Mouse (Mus musculus): ENCODE measurements around the gene Itm2b. TPM values are rescaled to one million over a fixed set of nuclear protein-coding genes. Genes with fewer than 3 reads are reported as not detected.

The Itm2b gene
- total and polyA plus RNA-seq, 2 experiments, result 967 to 1,187 TPM

DNA sequence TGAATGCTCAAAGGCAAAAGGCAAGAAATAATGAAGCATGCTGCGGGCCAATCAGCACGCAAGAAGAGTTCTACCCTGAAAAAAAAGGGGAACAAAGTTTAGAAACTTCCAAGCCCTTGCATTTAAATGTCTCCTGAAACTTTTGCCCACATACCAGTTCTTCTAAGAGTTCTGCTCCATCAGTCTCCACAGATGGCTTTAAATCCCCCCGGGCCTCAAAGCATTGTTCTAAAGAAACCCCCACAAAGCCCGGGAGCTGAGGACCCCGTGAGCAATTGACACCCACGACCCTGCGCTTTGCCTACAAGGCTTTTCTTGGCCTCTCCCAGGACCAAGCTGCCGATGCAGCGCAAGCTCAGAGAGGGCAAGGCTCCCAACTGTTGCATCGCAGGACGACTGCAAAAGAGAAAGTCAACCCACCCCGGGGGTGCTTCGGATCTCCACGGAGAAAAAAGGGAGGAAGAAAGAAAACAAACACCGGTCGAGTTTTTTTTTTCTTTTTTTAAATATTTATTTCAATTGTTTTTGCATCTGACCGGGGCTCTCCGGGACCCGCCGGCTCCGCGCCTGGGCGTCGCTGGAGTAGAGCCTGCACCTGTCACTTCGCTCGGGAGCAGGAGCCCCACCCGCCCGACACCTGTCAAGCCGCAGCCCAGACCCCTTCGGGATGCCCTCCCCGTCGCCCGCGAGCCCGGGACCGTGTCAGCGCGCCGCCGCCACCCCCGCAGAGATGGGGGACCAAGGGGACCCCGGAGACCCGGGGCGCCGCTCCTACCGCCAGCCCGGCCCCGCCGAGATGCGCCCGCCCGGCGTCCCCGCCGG is 60.2 kb downstream of the Itm2b start:
- peaks cover 4% of the 10 kb centered on the region; the same call in 1 of the 2 replicates for H3K4me1 ChIP-seq (ENCODE audit: control insufficient read depth, insufficient read depth, low read length)
- peak overlapping the region; percentile 69 for H3K4me3 ChIP-seq (ENCODE audit: insufficient read depth, low read depth, low read length)
- H3K27ac ChIP-seq (replicated peaks; ENCODE audit: insufficient read depth, low read depth, low read length), result peak overlapping the region; percentile 20
- no peaks in the 10 kb centered on the region; the same call in 1 of the 2 replicates for H3K36me3 ChIP-seq (ENCODE audit: control insufficient read depth, insufficient read depth, low read length)
- peaks cover 4% of the 10 kb centered on the region; the same call in 1 of the 2 replicates for H3K79me2 ChIP-seq (ENCODE audit: control insufficient read depth, insufficient read depth, low read length)
- TF ChIP-seq POLR2A (IDR thresholded peaks at IDR 0.05; ENCODE audit: extremely low read depth, insufficient read depth, low read length), result no peak
- TF ChIP-seq CTCF (IDR thresholded peaks at IDR 0.05; ENCODE audit: low read depth, low read length), result no peak
- DNase-seq (ENCODE audit: extremely low read depth, low read depth, low spot score), result no peak
- 2% methylated on average over 55 of the region's 55 CpGs for WGBS
- H3K27me3 ChIP-seq (ENCODE audit: control insufficient read depth, insufficient read depth, low read length), result no peaks in the 10 kb centered on the region
- H3K9ac ChIP-seq (ENCODE audit: low read depth, low read length), result peak overlapping the region; percentile 99

DNA sequence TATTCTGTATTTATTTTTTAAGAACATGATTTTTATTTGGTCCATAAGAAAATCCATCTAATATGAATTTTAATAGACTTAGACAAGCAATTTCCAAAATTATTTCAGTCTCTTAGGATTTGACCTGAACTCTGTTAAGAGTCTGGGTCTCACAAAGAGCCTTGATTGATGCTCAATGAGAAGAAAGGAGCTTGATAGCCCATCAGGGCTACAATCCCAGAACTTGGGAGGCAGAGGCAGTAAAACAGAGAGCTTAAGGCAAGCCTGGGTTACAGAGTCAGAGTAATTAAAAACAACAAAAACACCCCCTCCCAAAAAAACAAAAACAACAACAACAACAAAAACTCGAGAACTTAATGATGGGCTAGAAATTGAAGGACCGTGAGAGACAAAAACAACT is 61.1 kb downstream of the Itm2b start:
- H3K4me1 ChIP-seq (ENCODE audit: control insufficient read depth, insufficient read depth, low read length), result peaks cover 4% of the 10 kb centered on the region; the same call in 1 of the 2 replicates
- H3K27ac ChIP-seq (replicated peaks; ENCODE audit: insufficient read depth, low read depth, low read length), result no peak overlapping the region
- H3K36me3 ChIP-seq (ENCODE audit: control insufficient read depth, insufficient read depth, low read length), result no peaks in the 10 kb centered on the region; the same call in 1 of the 2 replicates
- no peak overlapping the region for H3K4me3 ChIP-seq (ENCODE audit: insufficient read depth, low read depth, low read length)
- H3K27me3 ChIP-seq (ENCODE audit: control insufficient read depth, insufficient read depth, low read length), result no peaks in the 10 kb centered on the region
- TF ChIP-seq CTCF (IDR thresholded peaks at IDR 0.05; ENCODE audit: low read depth, low read length) (no peak), POLR2A (IDR thresholded peaks at IDR 0.05; ENCODE audit: extremely low read depth, insufficient read depth, low read length) (no peak)
- WGBS, result 94% methylated on average over 2 of the region's 2 CpGs
- DNase-seq (ENCODE audit: extremely low read depth, low read depth, low spot score), result no peak
- peaks cover 4% of the 10 kb centered on the region; the same call in 1 of the 2 replicates for H3K79me2 ChIP-seq (ENCODE audit: control insufficient read depth, insufficient read depth, low read length)
- H3K9ac ChIP-seq (ENCODE audit: low read depth, low read length), result no peak overlapping the region

DNA sequence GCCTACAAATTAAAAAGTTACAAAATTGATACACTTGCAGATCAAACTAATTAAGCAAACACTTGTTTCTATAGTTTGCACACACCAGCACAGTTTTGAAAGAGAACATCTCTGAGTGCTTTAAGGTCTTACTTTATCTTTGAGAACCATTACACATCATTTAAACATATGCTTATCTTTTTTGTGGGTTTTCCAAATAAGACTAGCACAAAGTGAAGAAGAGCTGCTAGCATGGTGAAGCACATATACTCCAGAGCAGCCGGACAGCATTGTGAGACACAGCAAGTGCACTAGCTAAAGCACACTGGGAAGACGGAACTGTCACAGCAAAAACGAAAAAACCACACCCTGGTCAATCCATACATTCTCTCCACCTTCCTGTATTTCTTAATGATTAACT is 62.9 kb downstream of the Itm2b start:
- H3K9ac ChIP-seq (ENCODE audit: low read depth, low read length), result no peak overlapping the region

DNA sequence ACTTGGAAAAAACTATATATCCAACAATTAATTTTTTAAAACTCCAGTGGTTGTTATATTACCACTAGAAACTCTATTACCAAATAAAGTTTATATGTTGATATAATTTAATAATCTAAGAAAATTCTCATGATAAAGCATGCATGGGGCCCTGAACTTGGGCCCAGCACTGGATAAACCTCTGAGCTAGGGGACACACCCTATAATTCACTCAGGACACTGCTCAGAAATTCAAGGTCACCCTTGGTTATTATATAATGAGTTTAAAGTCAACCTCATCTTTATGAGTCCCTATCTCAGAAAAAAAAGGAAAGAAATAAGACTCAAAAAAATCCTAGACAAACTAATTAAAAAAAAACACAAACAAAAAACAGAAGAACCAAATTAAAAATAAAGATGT is 68.2 kb downstream of the Itm2b start:
- TF ChIP-seq CTCF (IDR thresholded peaks at IDR 0.05; ENCODE audit: low read depth, low read length) (no peak), POLR2A (IDR thresholded peaks at IDR 0.05; ENCODE audit: extremely low read depth, insufficient read depth, low read length) (no peak)
- Histone ChIP-seq H3K27me3 (ENCODE audit: control insufficient read depth, insufficient read depth, low read length) (no peaks in the 10 kb centered on the region), H3K36me3 (ENCODE audit: control insufficient read depth, insufficient read depth, low read length) (no peaks in the 10 kb centered on the region; the same call in 1 of the 2 replicates), H3K4me3 (ENCODE audit: insufficient read depth, low read depth, low read length) (no peak overlapping the region), H3K27ac (replicated peaks; ENCODE audit: insufficient read depth, low read depth, low read length) (no peak overlapping the region), H3K79me2 (ENCODE audit: control insufficient read depth, insufficient read depth, low read length) (peaks cover 8% of the 10 kb centered on the region; the same call in 1 of the 2 replicates), H3K9ac (ENCODE audit: low read depth, low read length) (no peak overlapping the region), H3K4me1 (ENCODE audit: control insufficient read depth, insufficient read depth, low read length) (peaks cover 1% of the 10 kb centered on the region; the same call in 1 of the 2 replicates)
- DNase-seq (ENCODE audit: extremely low read depth, low read depth, low spot score), result no peak

More for the DNA sequence above, 62.9 kb downstream of the Itm2b start:
- Histone ChIP-seq H3K79me2 (ENCODE audit: control insufficient read depth, insufficient read depth, low read length) (peaks cover 4% of the 10 kb centered on the region; the same call in 1 of the 2 replicates), H3K4me3 (ENCODE audit: insufficient read depth, low read depth, low read length) (no peak overlapping the region), H3K4me1 (ENCODE audit: control insufficient read depth, insufficient read depth, low read length) (peaks cover 4% of the 10 kb centered on the region; the same call in 1 of the 2 replicates), H3K36me3 (ENCODE audit: control insufficient read depth, insufficient read depth, low read length) (no peaks in the 10 kb centered on the region; the same call in 1 of the 2 replicates), H3K27me3 (ENCODE audit: control insufficient read depth, insufficient read depth, low read length) (no peaks in the 10 kb centered on the region), H3K27ac (replicated peaks; ENCODE audit: insufficient read depth, low read depth, low read length) (no peak overlapping the region)
- DNase-seq (ENCODE audit: extremely low read depth, low read depth, low spot score), result no peak
- TF ChIP-seq CTCF (IDR thresholded peaks at IDR 0.05; ENCODE audit: low read depth, low read length) (no peak), POLR2A (IDR thresholded peaks at IDR 0.05; ENCODE audit: extremely low read depth, insufficient read depth, low read length) (no peak)
- 64% methylated on average over 3 of the region's 3 CpGs for WGBS

DNA sequence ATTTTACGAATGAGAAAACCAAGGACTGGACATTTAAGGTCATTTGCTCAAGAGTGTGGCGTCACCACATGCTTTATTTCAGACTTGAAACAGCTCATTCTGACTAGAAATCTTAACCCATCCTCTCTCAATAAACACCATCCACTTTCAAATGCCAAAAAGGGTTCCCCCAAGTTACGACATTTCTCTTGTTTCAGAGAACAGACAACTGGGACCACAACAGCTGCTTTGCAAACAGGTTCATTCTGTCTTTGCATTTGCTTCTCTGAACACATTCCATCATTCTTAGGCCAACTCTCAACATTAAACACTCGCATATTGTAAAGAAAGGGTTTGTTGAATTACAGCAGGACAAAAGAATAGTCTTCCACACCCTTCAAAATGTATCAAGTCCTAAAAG is 71.2 kb downstream of the Itm2b start:
- Histone ChIP-seq H3K27ac (replicated peaks; ENCODE audit: insufficient read depth, low read depth, low read length) (no peak overlapping the region), H3K27me3 (ENCODE audit: control insufficient read depth, insufficient read depth, low read length) (no peaks in the 10 kb centered on the region), H3K9ac (ENCODE audit: low read depth, low read length) (no peak overlapping the region), H3K4me3 (ENCODE audit: insufficient read depth, low read depth, low read length) (no peak overlapping the region), H3K36me3 (ENCODE audit: control insufficient read depth, insufficient read depth, low read length) (no peaks in the 10 kb centered on the region), H3K4me1 (ENCODE audit: control insufficient read depth, insufficient read depth, low read length) (no peaks in the 10 kb centered on the region), H3K79me2 (ENCODE audit: control insufficient read depth, insufficient read depth, low read length) (peaks cover 10% of the 10 kb centered on the region)
- TF ChIP-seq CTCF (IDR thresholded peaks at IDR 0.05; ENCODE audit: low read depth, low read length) (no peak), POLR2A (IDR thresholded peaks at IDR 0.05; ENCODE audit: extremely low read depth, insufficient read depth, low read length) (no peak)
- no peak for DNase-seq (ENCODE audit: extremely low read depth, low read depth, low spot score)
- WGBS, result 94% methylated on average over 4 of the region's 4 CpGs

DNA sequence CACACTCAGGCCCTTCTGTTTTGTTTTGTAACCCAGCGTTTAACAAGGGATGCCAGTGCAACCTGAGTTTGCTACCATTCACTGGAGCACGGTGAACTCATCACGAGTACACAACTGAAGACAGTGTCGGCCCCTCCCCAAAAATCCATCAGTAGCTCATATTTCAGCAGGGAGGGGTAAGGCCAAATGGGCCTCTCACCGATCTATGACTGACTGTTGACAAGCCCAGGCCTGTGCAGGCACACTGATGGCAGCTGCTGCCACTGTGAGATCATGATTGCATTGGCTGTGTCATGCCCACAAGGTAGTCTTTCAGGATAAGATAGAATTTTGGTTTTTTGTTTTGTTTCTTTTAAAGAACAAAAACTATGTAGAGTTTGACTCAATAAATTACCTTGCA is 71.7 kb downstream of the Itm2b start:
- H3K4me1 ChIP-seq (ENCODE audit: control insufficient read depth, insufficient read depth, low read length), result no peaks in the 10 kb centered on the region
- no peak overlapping the region for H3K27ac ChIP-seq (replicated peaks; ENCODE audit: insufficient read depth, low read depth, low read length)
- DNase-seq (ENCODE audit: extremely low read depth, low read depth, low spot score), result no peak

More for the DNA sequence above, 71.7 kb downstream of the Itm2b start:
- no peak overlapping the region for H3K4me3 ChIP-seq (ENCODE audit: insufficient read depth, low read depth, low read length)
- H3K79me2 ChIP-seq (ENCODE audit: control insufficient read depth, insufficient read depth, low read length), result peaks cover 10% of the 10 kb centered on the region
- H3K27me3 ChIP-seq (ENCODE audit: control insufficient read depth, insufficient read depth, low read length), result no peaks in the 10 kb centered on the region
- no peaks in the 10 kb centered on the region for H3K36me3 ChIP-seq (ENCODE audit: control insufficient read depth, insufficient read depth, low read length)
- WGBS, result 64% methylated on average over 5 of the region's 5 CpGs
- TF ChIP-seq CTCF (IDR thresholded peaks at IDR 0.05; ENCODE audit: low read depth, low read length), result no peak
- TF ChIP-seq POLR2A (IDR thresholded peaks at IDR 0.05; ENCODE audit: extremely low read depth, insufficient read depth, low read length), result no peak
- H3K9ac ChIP-seq (ENCODE audit: low read depth, low read length), result no peak overlapping the region
